Mouse (Mus musculus) A20 (cell line): ENCODE measurements around the gene Sys1.

Source experiments
- DNase-seq: peaks from one replicate; pipeline ENCODE4 v3.0.0-alpha.2; 2011; ENCODE audit warnings: low read depth, low spot score

Gene Sys1

GRCm38 (mm10) chr2:164456864-164457300 is at the start of gene Sys1:
Sys1 (plus strand) TSS chr2:164456964.
- peak; percentile 27 for DNase-seq

DNA sequence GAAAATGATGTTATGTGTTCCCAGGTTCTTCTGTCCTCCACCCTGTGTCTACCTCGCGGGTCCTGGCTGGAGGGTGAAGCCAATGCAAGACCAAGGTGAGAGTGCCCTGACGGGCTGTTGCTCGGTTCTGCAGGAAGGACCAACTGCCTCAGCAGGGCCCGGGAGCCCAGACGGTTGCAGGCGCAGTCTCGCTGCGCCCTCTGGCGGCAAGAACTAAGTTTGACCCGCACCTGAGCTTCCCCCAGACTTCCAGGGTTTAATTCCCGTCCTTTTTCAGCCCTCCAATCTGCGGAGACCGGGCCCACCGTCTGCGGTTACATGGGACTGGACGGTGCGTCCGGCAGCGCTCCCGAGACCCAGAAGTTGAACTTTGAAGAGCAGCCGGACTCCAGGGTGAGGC is 49.1 kb upstream of the Sys1 start:
- peak; percentile 59 for DNase-seq

DNA sequence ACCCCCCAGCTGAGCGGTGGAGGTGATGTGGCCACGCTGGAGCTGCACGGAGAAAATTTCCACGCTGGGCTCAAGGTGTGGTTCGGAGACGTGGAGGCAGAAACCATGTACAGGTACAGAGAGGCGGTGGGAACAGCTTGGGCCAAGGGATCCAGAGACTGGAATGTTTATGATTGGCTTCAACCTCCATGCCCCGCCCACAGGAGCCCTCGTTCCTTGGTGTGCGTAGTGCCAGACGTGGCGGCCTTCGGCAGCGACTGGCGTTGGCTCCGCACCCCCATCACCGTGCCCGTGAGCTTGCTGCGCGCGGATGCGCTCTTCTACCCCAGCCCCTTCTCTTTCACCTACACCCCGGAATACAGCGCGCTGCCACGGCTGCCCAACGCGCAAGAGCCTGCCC is 42.6 kb upstream of the Sys1 start:
- DNase-seq, result no peak

DNA sequence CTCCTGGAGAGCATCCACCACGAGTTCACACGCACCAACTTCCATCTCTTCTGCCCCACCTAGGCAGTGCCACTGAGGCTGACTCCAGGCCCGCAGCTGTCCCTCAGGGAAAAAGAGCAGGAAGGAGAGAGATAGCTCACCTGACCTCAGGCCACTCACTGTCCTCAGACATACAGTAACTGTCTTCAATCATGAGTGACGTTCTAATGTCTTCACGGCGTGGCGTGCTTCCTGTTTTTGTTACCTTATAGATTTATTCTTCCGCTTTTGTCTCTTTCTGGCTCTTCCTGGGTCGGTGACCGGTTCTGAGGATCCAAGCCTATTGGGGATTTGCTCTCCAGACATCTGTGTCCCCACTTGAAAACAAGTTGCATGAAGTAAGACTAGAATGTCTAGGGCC is 42.2 kb upstream of the Sys1 start:
- no peak for DNase-seq

GRCm38 (mm10) chr2:164417198-164417597 is 39.6 kb upstream of the Sys1 start:
- peak; percentile 68 for DNase-seq

- DNase-seq, result peak; percentile 71
These were observed 38.4 kb upstream of the Sys1 start for GRCm38 (mm10) chr2:164418308-164418875.

GRCm38 (mm10) chr2:164419489-164419888 is 37.3 kb upstream of the Sys1 start:
- DNase-seq, result no peak

- no peak for DNase-seq
These were observed 35.5 kb upstream of the Sys1 start for GRCm38 (mm10) chr2:164421306-164421705.

DNA sequence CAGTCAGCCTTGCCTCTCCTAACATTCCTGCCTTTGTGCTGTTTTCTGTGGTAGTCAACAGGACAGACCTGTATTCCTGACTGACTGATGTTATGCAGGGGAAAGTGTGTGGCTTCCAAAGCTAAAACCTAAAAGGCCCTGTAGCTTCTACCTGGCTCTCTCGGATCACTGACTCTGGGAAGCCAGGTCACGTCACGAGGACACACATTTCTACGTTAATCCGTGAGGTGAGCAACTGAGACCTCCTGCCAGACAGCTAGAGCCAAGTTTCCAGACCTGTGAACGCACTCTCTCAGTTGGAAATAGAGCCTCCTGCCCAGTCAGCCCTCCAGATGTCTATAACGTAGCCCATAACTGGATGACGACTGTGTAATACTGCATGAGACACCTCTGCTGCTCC is 34.8 kb upstream of the Sys1 start:
- no peak for DNase-seq

DNA sequence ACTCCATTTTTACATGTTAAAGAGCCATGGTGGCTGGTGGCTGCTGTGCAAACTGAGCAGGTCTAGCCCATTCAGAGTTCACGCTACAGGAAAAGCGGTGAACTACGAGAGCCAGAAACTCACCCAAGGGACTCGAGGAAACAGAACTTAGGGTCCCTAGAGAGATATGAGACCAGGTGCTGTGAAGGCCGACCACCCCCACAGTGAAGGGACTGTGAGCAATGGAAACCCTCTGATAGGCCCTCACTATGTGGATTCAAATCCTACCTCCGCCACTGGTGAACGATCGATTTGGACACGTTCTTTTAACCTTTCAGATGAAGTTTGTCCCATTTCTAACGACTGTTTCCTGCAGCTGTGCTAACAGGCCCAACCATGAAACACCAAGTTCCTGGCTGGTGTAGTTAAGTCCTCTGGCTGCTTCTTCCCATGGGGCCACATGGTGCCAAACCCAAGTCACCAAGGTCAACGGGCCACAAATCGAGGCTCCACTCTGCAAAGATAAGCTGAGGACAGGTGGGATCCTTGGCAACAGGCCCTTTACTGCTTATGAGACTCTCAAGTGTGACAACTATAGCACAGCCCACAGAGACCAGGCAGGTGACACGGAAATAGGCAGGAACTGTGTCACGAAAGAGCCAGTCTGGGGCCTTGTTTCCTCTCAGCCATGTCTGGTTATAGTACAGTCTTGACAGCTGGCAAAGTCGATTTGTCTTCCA is 33.9 kb upstream of the Sys1 start:
- peak; percentile 63 for DNase-seq

GRCm38 (mm10) chr2:164423464-164423863 is 33.3 kb upstream of the Sys1 start:
- DNase-seq, result no peak

GRCm38 (mm10) chr2:164424406-164424805 is 32.4 kb upstream of the Sys1 start:
- no peak for DNase-seq

GRCm38 (mm10) chr2:164425401-164425800 is 31.4 kb upstream of the Sys1 start:
- DNase-seq, result no peak

- DNase-seq, result no peak
These were observed 30.6 kb upstream of the Sys1 start for GRCm38 (mm10) chr2:164426121-164426520.

GRCm38 (mm10) chr2:164426952-164427351 is 29.8 kb upstream of the Sys1 start:
- DNase-seq, result no peak

DNA sequence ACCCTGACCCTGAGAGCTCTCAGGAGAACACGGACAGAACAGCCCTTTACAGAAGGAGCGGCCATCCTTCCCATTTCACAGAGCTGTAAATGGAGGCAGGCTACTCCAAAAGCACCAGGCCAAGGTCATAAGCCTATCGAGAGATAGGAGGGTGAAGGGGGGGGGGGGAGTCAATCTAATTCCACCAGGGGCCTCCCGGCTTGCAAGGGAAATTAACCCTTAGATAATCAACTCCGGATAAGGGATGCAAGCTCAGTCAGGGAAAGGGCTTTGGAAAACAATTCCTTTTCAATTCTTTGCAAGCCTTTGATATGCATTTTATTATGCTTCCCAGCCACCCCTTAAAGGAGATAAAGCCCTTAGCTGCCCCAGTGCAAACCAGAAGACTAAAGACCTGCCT is 28.3 kb upstream of the Sys1 start:
- DNase-seq, result no peak

GRCm38 (mm10) chr2:164429881-164430615 is 26.7 kb upstream of the Sys1 start:
- no peak for DNase-seq

DNA sequence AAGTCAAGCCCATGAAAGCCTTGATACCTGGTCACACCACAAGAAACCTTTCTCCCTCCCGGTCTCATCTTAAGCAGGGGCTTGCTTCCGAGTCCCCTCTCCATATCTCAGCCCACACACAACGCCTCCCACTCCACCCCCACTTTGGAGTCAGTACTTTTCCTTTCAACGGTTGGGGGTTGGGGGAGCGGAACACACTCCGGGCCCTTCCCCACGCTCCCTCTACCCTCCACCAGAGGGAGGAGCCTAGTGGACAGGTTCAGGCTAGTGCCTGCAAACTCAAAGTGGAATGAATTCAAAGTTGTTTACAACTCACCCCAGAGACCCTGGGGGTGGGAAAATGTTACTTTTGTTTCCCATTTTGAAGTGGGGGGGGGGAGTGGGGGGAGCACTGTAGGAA is 26.1 kb upstream of the Sys1 start:
- DNase-seq, result no peak

- DNase-seq, result no peak
These were observed 24.9 kb upstream of the Sys1 start for GRCm38 (mm10) chr2:164431676-164432465.

- DNase-seq, result no peak
These were observed 24.1 kb upstream of the Sys1 start for GRCm38 (mm10) chr2:164432541-164433191.

DNA sequence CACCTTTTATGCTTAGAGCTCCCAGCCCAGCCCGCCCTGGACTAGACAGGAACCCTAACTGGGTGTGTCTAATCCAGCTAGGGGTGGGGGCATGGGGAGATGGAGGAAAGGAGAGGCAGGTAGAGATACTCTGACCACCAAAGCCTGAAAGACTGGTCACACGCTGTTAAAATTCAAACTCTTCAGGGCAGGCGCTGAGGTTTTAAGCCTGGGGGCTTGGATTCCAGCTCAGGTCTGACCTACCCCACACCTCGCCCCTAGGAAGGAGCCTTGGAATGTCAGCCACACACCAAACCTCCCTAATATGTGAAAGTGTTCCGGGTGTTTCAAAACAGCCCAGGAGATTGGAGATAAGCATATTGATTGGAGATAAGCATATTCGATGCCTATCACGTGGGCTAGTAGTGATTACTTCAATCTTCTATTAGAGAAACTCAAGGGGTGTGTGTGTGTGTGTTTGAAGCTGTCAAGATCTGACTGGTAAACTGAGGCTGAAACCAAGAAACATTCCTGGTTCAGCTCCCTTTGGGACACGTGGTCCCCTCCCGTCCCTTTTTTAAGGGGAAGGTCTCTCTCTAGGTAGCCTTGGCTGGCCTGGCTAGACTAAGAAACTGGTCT is 23.4 kb upstream of the Sys1 start:
- no peak for DNase-seq
